Mouse (Mus musculus): Measurements from ENCODE around the gene Notch3.

The Notch3 gene

DNA sequence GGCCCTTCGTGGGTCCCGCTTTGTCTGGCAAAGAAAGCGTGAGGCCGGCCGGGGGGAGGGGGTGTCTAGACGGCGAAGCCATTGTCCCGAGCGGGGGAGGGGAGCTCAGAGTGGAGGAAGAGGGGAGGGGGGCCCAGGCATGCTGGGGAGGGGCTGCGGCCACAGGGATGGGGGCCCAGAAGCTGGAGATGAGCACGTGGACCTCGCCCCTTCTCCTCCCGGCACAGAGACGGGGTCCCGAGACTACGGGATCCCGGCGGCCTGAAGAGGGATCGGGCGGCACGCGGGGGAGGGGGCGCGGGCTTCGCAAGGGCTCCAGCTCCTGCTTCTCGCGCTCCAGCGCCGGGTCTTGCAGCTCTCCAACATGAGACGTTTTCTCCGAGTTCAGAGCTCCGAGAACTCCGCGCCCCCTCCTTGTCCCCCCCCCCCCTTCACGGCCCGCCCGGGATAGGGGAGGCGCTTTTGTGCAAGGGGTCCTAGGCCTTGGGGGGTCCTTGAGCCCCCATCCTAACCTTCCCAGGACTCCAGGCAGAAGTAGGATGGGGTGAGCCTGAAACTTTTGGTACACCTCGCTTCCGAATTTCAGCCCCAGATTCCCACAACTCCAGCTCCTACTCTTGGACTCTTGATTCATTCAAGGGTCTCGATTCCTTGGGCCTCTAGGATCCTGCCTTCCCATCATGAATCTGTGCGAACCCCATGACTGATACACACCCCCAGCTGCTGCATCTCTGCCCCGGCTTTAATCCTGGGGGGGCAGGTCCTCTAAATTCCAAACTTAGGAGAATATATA is 653 bp downstream of the Notch3 start:
- peak; percentile 86 for DNase-seq (ENCODE audit: low read depth, low spot score)

DNA sequence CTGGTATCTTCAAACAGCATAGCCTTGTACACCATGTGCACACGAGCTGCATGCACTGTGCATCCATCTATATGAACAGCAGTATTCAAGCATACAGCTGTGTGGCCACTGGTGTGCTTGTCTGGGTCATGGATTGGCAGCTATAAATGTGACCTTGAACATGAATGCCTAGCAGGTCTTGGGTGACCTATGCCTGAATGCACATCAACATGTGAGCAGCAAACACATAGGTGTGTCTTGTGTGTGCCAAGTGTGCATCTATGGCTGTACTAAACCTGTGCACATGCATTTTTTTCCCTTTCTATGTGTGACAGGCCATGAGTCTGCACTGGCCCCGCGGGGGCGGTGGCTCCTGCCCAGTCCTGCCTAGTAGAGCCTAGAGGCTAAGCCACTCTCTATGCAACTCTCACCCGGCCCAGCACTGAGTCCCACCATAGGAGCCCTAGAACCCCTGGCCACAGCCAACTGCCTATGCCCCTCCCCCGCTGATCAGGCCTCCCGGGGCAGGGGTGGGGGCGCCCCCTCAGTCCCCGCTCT is 1.3 kb downstream of the Notch3 start:
- DNase-seq (ENCODE audit: low read depth, low spot score): no peak

DNA sequence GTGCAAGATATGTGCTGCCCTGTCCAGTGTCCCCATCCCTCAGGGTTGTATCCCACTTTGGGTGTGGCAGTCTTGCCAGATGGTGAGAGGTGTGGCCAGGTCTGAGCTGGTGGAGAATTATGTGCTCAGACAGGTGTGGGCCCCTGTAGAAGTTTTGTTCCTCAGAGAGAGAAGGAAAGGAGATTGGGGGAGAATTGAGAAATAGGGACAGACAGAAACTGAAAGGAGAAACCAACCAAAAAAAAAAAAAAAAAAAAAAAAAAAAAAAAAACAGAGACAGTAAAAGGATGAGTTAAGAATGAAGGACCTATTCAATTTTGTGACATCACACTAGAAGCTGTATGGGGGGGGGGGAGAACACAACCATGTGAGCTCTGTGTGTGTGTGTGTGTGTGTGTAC is 1.9 kb downstream of the Notch3 start:
- no peak for DNase-seq (ENCODE audit: low read depth, low spot score)

DNA sequence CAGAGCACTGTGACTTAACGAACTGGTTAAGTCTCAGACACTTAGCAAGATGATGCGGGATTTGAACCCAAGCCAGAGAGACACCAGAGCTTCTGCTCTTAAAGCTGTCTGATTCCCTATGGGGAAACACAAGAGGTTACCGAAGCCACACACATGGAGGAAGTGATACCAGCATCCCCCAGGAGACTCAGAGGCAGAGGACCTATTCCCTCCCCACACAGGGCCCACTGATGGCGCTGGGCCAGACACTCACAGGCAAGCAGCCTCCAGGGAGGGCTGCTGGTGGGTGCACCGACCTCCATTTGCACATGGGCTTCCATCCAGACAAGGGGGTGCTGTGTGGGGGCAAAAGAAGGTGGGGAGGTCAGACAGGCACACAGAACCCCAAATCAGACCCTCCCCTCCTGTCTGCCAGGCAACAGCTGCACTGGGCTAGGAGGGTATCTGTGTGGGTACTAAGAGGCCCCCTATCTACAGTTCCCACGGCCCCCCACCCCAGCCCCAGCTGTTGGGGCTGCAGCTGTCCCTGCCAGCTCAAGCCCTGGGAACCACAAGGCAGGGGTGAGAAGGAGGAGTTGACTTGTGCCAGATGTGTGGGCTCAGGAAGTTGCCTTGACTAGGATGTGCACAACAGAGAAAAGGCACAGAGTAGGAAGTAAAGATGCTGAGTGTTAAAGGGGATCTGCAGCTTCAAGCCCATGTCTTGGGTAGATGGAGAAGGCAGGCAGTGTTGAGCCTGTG is 2.6 kb downstream of the Notch3 start:
- DNase-seq (ENCODE audit: low read depth, low spot score): no peak

DNA sequence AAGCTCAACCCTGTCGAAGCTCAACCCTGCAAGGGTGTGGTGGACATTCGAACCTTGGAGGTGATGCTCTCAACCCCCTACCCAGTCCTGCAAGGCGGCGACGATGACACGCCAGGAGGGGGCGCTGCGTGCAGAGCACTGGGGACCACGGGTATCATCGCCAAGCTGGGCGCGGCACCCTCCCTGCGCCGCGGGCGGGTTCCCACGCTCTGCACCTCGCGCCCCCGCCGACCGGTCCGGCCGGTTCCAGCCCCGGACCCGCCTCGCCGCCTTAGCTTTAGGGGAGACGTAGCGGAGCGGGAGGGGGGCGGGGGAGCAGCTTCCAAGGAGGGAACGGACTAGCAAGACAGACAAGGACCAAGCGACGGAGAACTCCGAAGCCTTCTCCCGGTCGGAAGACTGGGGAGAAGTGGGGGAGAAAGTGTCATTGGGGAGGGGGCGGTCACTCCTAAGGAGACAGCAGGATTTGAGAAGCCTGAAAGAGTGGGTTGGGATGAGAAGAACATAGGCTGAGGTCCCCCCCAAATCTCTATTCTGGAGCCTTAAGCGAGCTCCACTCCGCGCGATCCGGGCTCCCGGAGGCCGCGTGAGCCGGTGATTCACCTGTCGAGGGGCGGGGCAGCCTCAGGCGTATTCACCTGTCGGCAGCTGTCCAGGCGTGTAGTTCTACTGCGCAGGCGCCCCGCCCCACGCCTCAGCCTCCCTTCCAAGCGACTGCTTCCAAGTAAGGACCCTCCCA is 4.4 kb downstream of the Notch3 start:
- peak; percentile 72 for DNase-seq (ENCODE audit: low read depth, low spot score)

DNA sequence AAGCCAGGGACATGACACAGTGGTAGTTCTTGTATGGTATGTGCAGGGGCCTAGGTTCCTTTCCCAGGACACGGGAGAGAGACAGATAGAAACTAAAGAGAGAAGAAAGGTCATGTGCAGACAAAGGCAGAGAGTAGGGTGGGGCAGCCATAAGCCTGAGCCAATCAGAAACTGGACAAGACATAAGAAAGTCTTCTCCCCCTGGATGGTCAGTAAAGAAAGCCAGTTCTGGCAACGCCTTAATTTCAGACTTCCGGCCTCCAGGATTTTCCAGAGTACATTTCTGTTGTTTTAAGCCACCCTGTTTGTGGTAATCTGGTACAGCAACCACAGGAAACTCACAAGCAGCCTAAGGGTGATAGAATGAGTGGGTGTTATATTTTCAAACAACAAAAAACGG is 5.8 kb downstream of the Notch3 start:
- no peak for DNase-seq (ENCODE audit: low read depth, low spot score)

DNA sequence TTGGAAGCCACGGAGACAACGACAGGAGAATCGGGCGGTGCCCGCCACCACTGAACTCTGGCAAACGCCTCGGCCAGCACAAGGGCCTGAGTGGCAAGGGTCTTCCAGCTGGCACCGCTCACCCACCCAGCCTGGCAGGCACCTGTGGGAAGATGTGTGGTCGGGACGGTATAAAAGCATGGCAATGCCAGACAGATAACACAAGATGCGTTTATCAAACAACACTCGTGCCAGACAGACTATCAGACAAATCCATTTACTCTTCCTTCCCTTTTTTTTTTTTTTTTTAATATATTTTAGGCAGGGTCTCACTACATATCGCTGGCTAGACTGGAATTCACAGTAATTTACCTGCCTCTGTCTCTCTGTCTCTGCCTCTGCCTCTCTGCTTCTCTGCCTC is 7.8 kb downstream of the Notch3 start:
- DNase-seq (ENCODE audit: low read depth, low spot score): no peak

DNA sequence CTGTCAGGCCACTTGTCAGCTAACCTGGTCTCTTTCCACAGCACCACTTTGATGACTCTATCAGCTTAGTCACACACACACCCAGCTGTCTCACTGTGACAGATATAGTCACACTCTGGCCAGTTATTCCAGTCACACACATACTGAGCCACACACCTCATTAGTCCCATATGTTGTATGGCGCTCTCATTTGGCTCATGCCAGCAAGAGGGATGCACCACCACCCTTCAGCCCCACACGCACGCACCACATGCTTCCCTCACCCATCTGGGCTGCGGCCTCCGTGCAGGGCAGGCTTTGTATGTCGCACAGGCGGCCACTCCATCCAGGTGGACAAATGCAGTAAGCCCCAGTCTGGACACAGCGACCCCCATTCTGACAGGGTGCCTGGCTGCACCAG is 19.9 kb downstream of the Notch3 start:
- DNase-seq (ENCODE audit: low read depth, low spot score): no peak

DNA sequence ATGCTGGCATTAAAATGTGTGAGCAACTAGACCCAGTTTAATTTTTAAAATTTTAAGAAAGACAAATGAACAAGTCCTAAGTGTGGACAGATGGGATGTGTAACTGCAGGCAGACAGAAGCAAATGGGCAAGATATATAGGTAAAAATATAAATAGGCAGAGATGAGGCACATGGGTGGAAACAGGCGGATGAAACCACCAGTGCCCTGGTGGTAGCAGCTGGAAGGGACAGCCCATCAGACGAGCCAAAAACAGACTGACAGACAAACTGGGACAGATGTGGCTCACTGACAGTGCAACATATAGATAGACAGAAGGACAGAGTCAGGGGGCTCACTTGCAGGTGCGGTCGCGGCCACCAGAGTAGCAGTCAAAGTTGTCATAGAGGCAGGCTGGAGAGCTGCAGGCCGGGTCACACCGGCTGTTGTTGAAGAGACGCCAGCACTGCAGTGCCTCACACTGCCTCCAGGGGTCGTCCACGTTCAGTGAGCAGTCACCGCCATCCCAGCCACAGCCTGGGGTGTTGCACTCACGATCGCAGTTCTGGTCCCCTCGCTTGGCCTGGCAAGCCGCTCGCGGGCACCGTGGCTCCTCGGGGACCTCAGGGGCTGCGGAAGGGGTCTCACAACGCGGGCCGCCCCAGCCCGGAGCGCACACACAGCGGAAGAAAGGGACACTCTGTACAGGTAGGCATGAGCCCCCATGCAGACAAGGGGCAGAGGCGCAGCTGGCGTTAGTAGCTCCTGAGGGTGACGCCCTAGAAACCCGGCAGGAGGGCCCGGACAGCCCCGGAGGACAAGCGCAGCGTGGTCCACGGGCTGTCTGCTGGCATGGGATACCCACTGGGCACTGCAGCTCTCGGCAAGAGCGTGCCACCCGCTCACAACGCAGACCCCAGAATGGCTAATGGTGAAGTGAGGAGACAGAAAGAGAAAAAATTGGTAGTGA is 23.5 kb downstream of the Notch3 start:
- peak; percentile 86 for DNase-seq (ENCODE audit: low read depth, low spot score)

DNA sequence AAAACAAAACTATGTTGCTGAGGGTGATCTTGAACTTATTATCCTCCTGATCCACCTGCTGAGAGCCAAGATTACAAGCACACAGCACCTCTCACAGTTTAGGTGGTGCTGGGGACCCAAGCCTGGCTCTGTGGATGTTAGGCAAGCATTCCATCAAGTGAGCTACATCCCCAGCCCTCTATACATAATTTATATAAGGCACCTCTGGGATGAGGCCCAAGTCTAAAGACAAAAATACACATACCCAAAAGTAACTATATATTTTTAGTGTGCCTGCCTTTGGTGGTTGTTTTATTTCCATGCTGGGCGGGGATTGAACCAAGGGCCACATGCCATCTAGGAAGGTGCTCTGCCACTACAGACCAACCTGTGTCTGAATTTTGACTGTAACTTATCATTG is 24.4 kb downstream of the Notch3 start:
- no peak for DNase-seq (ENCODE audit: low read depth, low spot score)

DNA sequence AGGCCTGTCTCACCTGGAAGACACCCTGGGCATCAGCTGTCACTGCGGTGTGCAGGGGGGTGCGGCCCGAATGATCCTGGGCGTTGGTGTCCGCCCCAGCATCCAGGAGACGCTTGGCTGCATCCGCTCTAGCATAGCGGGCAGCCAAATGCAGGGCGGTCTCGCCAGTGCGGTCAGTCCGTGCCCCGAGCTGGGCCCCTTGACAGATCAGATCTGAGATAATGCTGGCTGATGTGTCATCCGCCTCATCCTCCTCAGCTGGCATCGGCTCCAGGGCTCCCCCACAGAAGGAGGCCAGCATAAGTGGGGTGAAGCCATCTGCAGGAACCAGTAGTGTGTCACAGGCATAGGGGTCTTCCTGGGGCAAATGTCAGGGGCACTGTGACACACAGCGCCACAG is 33.3 kb downstream of the Notch3 start:
- DNase-seq (ENCODE audit: low read depth, low spot score): no peak

DNA sequence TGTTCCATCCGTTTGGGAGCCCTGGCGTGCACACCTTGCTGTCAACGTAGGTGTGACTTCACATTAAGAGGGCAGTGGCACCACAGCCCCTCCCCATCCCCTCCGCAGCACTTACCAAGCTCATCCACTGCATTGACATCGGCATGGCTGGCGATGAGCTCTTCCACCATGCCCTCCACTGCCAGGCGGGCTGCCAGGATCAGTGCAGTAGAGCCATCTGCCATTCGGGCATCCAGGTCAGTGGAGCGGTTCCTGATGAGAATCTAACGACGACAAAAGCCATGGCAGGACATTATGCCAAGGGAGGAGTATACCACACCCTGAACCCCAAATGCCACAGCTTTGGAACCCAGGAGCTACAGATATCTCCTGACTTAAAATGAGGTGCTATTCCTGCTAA is 34.6 kb downstream of the Notch3 start:
- DNase-seq (ENCODE audit: low read depth, low spot score): no peak

DNA sequence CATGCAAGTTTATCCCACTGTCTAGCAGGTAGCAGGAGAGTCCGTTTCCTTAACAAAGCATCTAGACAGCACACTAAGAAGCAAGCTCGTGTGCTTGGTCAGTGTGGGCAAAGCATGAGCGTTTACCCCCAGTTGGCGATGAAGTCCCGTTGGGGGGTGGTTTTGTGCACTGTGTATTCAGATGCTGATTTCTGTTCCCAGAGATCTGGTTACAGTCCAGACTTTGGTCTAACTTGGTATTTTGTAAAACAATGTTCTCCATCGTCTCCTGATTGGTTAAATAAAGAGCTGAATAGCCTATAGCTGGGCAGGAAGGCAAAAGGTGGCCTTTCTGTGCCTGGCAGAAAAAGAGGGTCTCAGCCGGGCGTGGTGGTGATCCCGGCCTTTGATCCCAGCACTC is 36.1 kb downstream of the Notch3 start:
- peak; percentile 84 for DNase-seq (ENCODE audit: low read depth, low spot score)

DNA sequence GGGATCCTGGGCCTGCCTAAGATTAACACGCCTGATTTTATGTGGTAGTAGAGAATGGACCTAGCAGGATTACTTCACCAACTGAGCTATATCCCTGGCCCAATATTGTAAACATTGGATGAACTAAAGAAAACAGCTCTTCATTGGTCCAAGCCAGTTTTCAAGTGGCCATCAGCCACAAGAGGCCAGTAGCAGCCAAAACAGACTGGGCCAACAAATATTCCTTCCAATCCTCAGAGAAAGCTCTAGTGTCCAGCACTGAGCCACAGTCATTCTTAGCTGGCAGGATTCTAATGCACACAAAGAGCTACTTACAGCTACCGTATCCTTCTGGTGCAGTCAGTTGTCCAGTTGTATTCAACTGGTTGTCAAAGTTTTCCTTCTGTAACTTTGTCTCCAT is 39.5 kb downstream of the Notch3 start:
- no peak for DNase-seq (ENCODE audit: low read depth, low spot score)

DNA sequence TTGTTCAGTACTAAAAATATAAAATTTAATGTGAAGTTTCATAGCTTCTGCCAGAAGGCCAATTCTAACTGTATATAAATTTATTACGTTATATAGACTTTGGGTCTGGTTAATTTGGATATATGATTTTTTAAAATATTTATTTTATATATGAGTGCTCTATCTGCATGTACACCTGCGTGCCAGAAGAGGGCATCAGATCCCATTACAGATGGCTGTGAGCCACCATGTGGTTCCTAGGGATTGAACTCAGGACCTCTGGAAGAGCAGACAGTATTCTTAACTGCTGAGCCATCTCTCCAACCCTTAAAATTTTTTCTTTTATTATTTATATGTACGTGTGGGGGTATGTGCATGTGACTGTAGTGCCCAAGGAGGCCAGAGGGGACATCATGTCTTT is 41.2 kb downstream of the Notch3 start:
- no peak for DNase-seq (ENCODE audit: low read depth, low spot score)

DNA sequence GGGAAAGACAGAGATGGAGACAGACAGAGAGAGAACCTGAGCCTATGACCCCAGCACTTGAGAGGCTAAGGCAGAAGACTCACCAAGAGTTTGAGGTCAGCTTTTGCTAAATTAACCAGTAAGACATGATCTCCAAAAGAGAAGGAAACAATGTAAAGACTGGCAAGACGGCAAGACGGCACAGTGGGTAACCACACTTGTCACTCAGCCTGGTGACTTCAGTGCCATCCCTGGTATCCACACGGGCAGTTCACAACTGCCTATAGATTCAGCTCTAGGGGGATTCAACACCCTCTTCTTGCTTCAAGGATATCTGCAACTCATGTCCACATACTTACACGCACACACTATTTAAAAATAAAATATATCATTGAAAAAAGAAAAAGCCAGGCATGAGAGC is 43.1 kb downstream of the Notch3 start:
- DNase-seq (ENCODE audit: low read depth, low spot score): no peak

DNA sequence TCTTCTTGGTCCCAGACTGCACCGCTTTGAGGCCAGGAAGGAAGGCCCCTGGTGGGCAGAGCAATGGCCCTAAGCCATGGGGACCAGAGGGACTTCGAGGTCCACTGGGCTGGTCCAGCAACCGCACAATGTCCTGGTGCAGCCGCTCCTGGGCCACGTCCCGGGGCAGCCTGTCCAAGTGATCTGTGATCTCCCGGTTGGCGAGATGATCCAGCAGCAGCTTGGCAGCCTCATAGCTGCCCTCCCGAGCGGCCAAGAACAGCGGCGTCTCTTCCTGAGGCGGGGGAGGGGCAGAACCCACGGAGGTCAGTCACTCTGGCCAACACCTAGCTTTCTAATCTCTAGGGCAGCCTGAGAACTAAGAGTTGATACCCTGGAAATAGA is 44.1 kb downstream of the Notch3 start:
- DNase-seq (ENCODE audit: low read depth, low spot score): no peak

DNA sequence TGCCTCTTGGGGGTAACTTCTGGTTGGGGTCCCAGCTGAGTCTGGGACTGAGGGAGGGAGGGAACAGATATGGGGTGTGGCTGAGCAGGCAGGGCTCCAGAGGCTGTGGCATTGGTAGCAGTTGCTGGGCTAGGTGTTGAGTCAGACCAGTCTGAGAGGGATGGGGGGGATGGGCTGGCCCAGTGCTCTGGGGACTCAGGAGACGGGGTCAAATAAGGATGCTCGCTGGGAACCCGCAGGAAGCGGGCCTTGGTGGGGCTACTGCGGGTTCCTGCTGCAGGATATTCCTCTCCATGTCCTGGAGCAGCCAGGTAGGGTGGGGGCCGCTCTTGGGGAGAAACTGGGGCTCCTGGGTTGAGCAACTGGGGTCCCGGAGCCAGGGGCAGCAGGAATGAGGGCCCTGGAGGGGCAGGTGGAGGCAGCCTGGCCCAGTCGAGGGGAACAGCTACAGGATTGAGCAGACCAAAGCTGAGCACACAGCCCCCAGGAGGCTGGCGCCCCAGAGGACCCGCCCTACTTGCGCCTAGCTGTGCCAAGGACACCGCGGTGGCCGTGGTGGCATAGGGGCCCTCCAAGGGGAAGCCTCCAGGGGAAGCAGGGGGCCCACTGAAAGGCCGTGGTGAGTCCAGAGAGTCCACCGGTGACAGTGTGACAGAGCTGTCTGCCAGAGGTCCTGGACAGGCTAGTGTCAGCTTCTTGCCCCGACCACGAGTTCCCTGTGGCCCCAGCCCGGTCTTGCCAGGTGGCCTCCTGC is 44.6 kb downstream of the Notch3 start:
- no peak for DNase-seq (ENCODE audit: low read depth, low spot score)

DNA sequence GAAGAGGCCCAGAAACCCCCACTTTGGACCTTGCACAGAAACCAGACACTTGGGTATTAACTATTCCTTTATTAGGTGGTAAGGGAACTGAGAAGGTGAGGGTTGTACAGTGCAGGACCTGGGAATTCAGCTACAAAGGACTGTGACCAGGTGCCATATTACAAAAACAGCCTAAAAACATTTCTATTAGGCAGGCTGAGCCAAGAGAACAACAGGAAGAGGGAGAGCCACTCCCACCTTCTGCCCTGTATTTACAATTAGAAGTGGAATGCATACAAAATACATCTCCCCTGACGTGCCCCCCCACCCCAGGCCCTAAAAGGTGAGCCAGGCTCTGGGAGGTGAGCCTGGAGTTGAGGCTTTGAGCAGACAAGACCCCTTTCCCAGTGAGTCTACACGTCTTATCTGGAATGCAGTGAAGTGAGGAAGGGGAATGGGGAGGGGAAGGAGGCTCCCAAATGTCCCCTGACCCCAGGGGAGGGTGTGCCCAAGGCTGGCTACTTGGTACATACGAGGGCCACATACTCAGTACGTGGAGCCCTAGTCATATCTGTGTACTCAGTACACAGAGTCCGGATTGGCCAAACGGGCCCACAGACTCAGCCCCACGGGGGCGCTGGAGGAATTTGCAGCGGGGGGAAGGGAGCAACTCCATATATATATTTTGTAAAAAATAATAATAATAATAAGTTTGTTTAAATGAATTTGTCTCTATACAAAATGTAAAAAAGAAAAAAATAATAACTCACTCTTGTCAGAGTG is 45.7 kb downstream of the Notch3 start:
- no peak for DNase-seq (ENCODE audit: low read depth, low spot score)

DNA sequence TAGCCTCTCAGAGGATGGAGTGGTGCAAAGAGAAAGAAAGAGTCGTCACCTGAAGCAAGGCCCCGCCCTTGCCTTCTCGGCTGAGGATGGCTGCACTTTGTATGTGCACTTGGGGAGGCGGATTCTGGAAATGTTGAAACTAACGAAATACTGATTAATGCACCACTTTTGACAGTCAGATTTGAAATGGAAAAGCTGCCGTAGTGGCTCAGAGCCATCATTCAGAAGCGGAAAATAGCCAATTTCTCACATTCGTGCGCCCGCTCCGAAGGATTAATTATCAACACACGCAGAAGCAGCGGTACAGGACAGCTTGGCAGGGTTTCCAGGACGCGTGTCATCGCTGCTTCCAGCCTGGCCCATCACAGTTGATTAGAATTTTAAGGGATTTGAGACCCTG is 47.5 kb downstream of the Notch3 start:
- DNase-seq (ENCODE audit: low read depth, low spot score): no peak
